Mouse (Mus musculus) stomach, postnatal 0 days (tissue): ENCODE data around the gene Pced1a. TPM values are rescaled to one million over a fixed set of nuclear protein-coding genes. Genes with fewer than 3 reads are reported as not detected.
A peak's percentile ranks its signal among the peaks of the same experiment; 100 is the strongest.

Experiments
- ATAC-seq: fragments of 200-750 bp; cut with Nextera tagmentation; 2 replicates; pipeline ENCODE4 v1.8.0; 2017; ENCODE audit not compliant: low FRiP score, low TSS enrichment
- DNase-seq: peaks from one replicate; pipeline ENCODE4 v3.0.0-alpha.2; 2016; ENCODE audit warnings: low spot score
- H3K27ac ChIP-seq: fragments of 300-500 bp; sonication (generic); replicated peaks from 2 replicates; pipeline ENCODE4 v1.5.1; 2014; ENCODE audit warnings: mild to moderate bottlenecking, control low read depth
- H3K27me3 ChIP-seq: fragments of 300-500 bp; sonication (generic); 2 replicates; pipeline ENCODE4 v1.6.1; 2014; ENCODE audit warnings: low read length; ENCODE audit not compliant: control insufficient read depth, insufficient read depth
- H3K36me3 ChIP-seq: fragments of 300-500 bp; sonication (generic); 2 replicates; pipeline ENCODE4 v1.6.1; 2014; ENCODE audit warnings: low read length, mixed read lengths; ENCODE audit not compliant: control insufficient read depth, insufficient read depth
- H3K4me1 ChIP-seq: fragments of 300-500 bp; sonication (generic); replicated peaks from 2 replicates; pipeline ENCODE4 v1.6.1; 2014; ENCODE audit warnings: antibody characterized with exemption; ENCODE audit not compliant: control insufficient read depth, insufficient read depth
- H3K4me2 ChIP-seq: fragments of 300-500 bp; sonication (generic); replicated peaks from 2 replicates; pipeline ENCODE4 v1.6.1; 2014; ENCODE audit warnings: low read depth, mild to moderate bottlenecking, control low read depth, moderate library complexity
- H3K4me3 ChIP-seq: fragments of 300-500 bp; sonication (generic); 2 replicates; pipeline ENCODE4 v1.5.1; 2014; ENCODE audit warnings: low read depth, low read length, control low read depth
- H3K9ac ChIP-seq: fragments of 300-500 bp; sonication (generic); 2 replicates; pipeline ENCODE4 v1.6.1; 2014; ENCODE audit warnings: mild to moderate bottlenecking, low read length, control low read depth, mixed read lengths
- H3K9me3 ChIP-seq: fragments of 300-500 bp; sonication (generic); 2 replicates; pipeline ENCODE4 v1.6.1; 2016; ENCODE audit warnings: low read length; ENCODE audit not compliant: control insufficient read depth
- CTCF ChIP-seq: IDR thresholded peaks from 2 replicates; pipeline ENCODE4 v1.5.1; 2016; ENCODE audit warnings: antibody characterized with exemption, low read depth, mild to moderate bottlenecking, moderate library complexity
- EP300 ChIP-seq: optimal IDR thresholded peaks from 2 replicates; pipeline ENCODE3; 2016; ENCODE audit warnings: antibody characterized with exemption
- WGBS: fragments of 180-500 bp; shearing (Covaris S2); extraction: QIAGEN DNeasy Blood & Tissue Kit; methylation state at CpG from one replicate; pipeline ENCODE4 v1.1.7; 2014; 5-methylcytosine and 5-hydroxymethylcytosine counted together
- polyA plus RNA-seq: library from polyadenylated mRNA; unstranded; fragments of >200 nt; fragmentation: Nextera tagmentation; extraction: Ambion mirVana; gene quantifications from 2 replicates; pipeline ENCODE4 v1.2.1, GENCODE M21; 2015

Gene Pced1a
- polyA plus RNA-seq, 1 experiment from 2014 or later: 4.4 TPM

GRCm38 (mm10) chr2:130421781-130422620, 2.5 kb downstream of the Pced1a start:
- Histone ChIP-seq H3K9me3 (no peaks in the 10 kb centered on the region), H3K9ac (no peak overlapping the region), H3K27ac (no peak overlapping the region), H3K4me2 (no peak overlapping the region), H3K4me3 (no peak overlapping the region), H3K36me3 (peaks cover 3% of the 10 kb centered on the region; the same call in 1 of the 2 replicates), H3K4me1 (peaks cover 4% of the 10 kb centered on the region; the same call in 1 of the 2 replicates), H3K27me3 (no peaks in the 10 kb centered on the region)
- no peak for DNase-seq
- no peak for ATAC-seq
- whole genome bisulfite sequencing: 93% methylated on average over 26 of the region's 26 CpGs
- TF ChIP-seq EP300: no peak
- no peak for TF ChIP-seq CTCF

- H3K4me2 ChIP-seq: no peak overlapping the region
- ATAC-seq (no peak), DNase-seq (no peak)
- H3K36me3 ChIP-seq: peaks cover 3% of the 10 kb centered on the region; the same call in 1 of the 2 replicates
- no peaks in the 10 kb centered on the region for H3K27me3 ChIP-seq
- no peak overlapping the region for H3K4me3 ChIP-seq
- no peaks in the 10 kb centered on the region for H3K9me3 ChIP-seq
- TF ChIP-seq CTCF (peak; percentile 48), EP300 (no peak)
- WGBS: 72% methylated on average over 6 of the region's 6 CpGs
- H3K4me1 ChIP-seq: no peaks in the 10 kb centered on the region
- H3K27ac ChIP-seq: no peak overlapping the region
- H3K9ac ChIP-seq: no peak overlapping the region
Observed at GRCm38 (mm10) chr2:130414094-130414856, 10.2 kb downstream of the Pced1a start.

GRCm38 (mm10) chr2:130412775-130413174, 11.7 kb downstream of the Pced1a start:
- Histone ChIP-seq H3K9ac (no peak overlapping the region), H3K27ac (no peak overlapping the region), H3K27me3 (no peaks in the 10 kb centered on the region), H3K36me3 (no peaks in the 10 kb centered on the region), H3K4me2 (no peak overlapping the region), H3K4me1 (no peaks in the 10 kb centered on the region), H3K4me3 (no peak overlapping the region), H3K9me3 (no peaks in the 10 kb centered on the region)
- DNase-seq (no peak), ATAC-seq (no peak)
- TF ChIP-seq EP300: no peak
- no peak for TF ChIP-seq CTCF
- 65% methylated on average over 3 of the region's 3 CpGs for WGBS

DNA sequence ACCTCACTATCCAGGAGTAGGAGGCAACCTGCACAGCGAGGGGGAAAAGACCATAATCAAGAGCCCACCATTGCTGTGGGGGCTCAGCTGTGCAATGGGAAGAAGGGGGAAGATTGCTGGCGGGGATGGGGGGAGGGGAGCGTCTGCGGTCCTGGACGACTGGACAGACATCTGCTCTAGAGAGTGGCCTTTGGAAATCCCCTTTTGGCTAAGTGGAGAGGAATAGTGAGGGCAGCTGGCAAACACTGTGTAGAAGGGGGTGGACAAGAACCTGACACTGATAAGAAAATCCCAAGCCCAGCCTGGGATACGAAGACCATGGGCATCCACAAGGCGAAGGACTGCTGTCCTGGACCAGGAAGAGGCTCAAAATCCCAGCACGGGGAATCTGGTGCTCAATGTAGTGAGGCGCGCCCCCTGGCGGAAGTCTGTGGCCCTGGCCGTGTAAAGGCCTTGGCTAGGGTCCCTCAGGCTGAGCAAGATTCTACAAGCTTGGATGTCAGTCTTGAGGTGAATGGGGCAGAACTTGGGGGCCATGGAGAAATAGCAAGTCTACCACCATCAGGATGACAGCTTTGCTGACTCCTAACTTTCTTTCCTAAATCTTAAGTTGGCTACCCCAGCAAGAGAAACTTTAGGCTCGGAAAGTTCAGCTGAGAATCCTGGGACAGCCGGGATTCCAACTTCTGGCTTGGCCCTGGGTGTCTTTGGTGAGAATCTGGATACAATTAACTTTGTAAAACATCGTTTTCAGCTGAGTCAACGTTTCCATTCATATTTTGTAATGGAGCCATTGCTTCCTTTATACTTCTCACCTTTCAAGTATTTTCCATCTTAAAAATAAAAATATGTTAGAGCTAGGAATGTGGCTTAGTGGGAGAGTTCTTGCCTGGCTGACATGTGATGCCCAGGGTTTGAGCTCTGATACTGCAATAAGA, 12.7 kb downstream of the Pced1a start:
- no peaks in the 10 kb centered on the region for H3K27me3 ChIP-seq
- TF ChIP-seq EP300 (no peak), CTCF (peak; percentile 95)
- H3K4me1 ChIP-seq: no peaks in the 10 kb centered on the region
- WGBS: 33% methylated on average over 16 of the region's 16 CpGs
- no peak overlapping the region for H3K27ac ChIP-seq
- DNase-seq (peak; percentile 84), ATAC-seq (peak; percentile 85)
- no peaks in the 10 kb centered on the region for H3K9me3 ChIP-seq
- no peaks in the 10 kb centered on the region for H3K36me3 ChIP-seq
- H3K4me3 ChIP-seq: no peak overlapping the region
- H3K4me2 ChIP-seq: no peak overlapping the region
- no peak overlapping the region for H3K9ac ChIP-seq

DNA sequence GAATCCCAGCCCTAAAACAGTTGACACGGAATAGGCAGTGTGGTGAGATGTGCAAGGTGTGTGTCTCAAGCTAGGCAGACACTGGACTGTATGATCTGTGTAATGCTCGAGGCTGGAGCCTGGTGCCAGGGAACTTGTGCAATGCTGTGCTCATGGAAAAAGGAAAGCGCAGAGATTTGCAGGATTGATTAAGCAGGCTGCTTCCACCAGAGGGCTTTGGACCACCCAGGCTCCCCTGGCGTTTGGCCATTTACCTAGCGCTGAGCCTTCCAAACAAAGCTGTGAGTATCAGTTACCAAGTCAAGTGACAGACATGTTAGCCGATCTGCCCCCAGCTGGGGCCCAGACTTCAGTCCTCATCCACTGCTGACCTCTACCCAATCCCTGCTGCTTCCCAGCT, 16.3 kb downstream of the Pced1a start:
- ATAC-seq: peak; percentile 43; the same call in 1 of the 2 replicates

More for the DNA sequence above, 16.3 kb downstream of the Pced1a start:
- no peak overlapping the region for H3K27ac ChIP-seq
- H3K4me2 ChIP-seq: no peak overlapping the region
- H3K9me3 ChIP-seq: no peaks in the 10 kb centered on the region
- DNase-seq: no peak
- no peak; the same call in 1 of the 2 replicates for TF ChIP-seq CTCF
- no peak for TF ChIP-seq EP300
- no peaks in the 10 kb centered on the region for H3K27me3 ChIP-seq
- no peaks in the 10 kb centered on the region for H3K36me3 ChIP-seq
- 14% methylated on average over 6 of the region's 6 CpGs for WGBS
- H3K9ac ChIP-seq: no peak overlapping the region
- H3K4me3 ChIP-seq: no peak overlapping the region
- no peaks in the 10 kb centered on the region for H3K4me1 ChIP-seq
